Mouse (Mus musculus) liver, embryonic 14.5 days (tissue): ENCODE results near the gene Mbd5.

Source experiments
- CTCF ChIP-seq: IDR thresholded peaks from 2 replicates; pipeline ENCODE4 v1.5.1; 2016; ENCODE audit warnings: antibody characterized with exemption, low read depth, control low read depth
- EP300 ChIP-seq: IDR thresholded peaks from 2 replicates; pipeline ENCODE4 v1.6.1; 2016; ENCODE audit warnings: antibody characterized with exemption, low read depth

- no peak for TF ChIP-seq EP300
- TF ChIP-seq CTCF, result no peak
Observed at GRCm38 (mm10) chr2:49204081-49204480, 254.8 kb downstream of the Mbd5 start.
